Mouse (Mus musculus) c-Kit-positive CD71-positive TER-119-negative erythroid progenitor cells, embryonic 14.5 days (primary cell): ENCODE results near the gene Ecel1.

ENCODE experiments used
- DNase-seq: peaks from one replicate; pipeline ENCODE4 v3.0.0-alpha.2; 2013; ENCODE audit warnings: low read depth

The Ecel1 gene

DNA sequence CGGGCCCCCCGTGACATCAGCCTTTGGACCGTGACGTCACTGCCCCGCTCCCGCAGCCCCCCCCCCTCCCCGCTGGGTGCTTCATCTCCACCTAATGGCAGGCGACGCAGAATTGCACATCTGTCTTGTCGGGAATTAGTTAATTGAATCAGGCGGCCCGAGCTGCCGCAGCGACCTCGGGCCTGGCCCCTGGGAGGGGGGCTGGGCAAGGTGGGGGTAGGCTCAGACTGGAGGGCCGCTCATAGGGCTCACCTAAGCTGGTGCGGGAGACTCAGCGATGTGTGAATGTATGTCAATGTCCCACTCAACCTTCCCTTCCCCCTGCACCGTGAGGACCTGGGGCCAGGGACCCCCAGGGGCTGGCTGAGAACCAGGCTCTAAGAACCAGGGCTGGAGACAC lies 14.1 kb upstream of the Ecel1 start:
- no peak for DNase-seq

DNA sequence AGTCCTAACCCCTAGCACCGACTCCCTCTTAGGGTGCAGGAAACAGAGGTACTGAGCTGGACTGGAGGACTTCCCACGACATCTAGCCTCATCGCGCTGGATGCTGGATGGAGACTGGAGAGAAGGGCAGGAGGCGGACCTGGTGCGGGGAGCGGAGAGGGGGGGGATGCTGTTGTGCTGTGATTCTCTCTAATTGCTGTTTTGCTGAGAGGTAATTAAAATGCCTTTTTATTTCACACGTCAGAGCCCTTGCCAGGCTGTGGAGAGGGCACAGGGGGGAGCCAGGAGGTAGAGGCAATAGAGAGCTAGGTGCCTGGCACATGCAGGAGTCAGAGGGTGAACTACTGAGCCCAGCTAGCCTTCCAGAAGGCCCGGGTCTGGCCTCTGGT lies 8.5 kb upstream of the Ecel1 start:
- DNase-seq = no peak

DNA sequence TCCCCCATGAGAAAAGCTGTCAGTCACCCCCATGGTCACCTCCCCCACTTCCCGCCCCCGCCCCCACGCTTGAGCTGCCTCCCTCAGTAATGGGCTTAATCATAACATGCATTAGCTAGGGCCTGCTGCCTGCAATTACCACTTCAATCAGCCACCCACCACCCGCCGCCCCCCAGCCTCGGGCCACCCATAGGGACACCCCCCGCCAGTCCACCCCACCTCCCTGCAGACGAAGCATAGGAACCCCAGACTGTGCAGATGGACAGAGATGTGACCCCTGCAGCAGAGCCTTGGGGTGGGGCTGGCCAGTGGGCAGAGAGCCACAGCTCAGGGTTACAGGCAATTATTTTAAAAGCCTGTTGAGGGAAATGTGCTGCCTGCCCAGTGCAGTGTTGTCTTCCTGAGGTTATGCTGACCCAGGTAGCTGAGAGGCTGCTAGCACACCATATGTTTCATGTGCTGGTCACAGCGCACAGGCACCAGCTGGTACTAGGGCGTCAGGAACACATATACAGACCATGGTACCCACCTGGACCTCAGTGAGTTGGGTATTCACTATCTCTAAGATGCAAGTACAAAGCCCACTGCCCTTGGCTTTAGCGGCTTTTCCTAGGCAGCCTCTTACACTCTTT lies 8.0 kb upstream of the Ecel1 start:
- DNase-seq = no peak

DNA sequence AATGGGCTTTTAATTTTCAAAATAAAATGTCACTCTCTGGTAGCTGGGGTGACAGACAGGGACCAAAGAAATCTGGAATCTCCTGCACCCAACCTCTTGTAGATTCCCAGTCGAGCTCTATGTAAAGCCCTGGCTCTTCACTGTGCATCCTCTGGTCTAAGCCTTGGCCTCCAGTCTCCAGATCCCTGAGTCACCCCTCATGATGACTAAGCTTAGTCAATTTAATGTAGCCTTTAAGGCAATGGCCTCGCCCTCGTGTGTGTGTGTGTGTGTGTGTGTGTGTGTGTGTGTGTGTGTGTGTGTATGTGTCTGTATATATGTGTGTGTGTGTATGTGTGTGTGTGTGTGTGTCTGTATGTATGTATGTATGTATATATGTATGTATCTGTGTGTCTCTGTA lies 3.1 kb upstream of the Ecel1 start:
- DNase-seq = no peak

DNA sequence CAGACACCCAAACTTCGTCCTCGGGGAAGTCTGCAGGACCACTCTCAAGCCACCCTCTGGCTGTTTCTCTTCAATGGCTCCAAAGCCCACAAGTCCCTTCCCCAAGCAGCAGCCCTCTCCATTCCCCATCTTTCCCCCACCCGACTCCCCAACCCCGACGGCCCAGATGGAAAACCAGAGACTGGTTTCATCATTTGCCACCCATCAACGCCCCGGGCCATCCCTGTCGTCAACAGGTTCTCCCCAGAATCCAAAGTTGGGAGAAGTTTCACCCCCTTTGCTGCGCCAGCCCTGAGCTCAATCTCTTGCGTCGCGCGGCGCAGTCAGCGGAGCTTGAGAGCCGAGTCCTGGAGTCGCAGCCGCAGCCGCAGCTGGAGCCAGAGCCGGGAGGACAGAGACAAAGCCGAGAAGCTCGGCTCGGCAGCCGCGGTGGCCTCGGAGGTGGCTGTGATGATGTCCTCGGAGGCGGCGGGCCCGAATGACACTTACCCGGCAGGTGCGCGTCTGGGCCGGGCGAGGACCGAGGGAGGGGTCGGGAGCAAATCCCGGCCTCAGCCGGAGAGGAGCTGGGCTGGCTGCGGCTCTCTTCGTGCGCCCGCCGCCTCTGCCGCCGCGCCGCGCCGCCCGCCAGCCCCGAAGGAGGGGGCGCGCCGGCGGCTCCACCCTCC lies 656 bp downstream of the Ecel1 start:
- DNase-seq = no peak

DNA sequence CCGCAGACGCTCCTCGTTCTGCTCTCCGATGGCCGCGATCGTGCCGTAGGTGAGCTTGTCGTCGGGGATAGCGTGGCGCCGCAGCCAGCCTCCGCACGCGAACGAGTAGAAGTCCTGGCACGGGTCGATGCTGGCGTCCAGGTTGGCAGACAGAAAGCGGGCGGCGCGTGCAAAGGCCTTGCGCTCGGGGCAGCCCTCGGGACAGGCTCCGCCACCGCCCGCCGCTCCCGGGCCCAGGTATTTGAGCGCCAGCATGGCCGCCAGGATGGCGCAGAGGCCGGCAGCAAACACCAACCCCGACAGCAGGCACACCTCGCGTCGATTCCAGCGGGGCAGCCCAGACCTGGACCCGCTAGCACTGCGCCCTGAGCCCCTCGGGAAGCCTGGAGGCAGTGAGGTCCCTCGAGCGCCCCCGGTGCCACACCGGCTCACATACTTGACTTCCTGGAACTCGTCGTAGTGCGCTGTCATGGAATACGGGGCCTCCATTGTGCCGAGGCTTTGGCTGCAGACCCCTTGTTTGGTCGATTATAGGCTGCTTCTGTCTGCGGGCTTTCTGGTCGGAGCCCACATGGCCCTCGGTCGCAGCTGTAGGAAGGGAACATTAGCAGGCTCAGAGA lies 1.7 kb downstream of the Ecel1 start:
- no peak for DNase-seq

DNA sequence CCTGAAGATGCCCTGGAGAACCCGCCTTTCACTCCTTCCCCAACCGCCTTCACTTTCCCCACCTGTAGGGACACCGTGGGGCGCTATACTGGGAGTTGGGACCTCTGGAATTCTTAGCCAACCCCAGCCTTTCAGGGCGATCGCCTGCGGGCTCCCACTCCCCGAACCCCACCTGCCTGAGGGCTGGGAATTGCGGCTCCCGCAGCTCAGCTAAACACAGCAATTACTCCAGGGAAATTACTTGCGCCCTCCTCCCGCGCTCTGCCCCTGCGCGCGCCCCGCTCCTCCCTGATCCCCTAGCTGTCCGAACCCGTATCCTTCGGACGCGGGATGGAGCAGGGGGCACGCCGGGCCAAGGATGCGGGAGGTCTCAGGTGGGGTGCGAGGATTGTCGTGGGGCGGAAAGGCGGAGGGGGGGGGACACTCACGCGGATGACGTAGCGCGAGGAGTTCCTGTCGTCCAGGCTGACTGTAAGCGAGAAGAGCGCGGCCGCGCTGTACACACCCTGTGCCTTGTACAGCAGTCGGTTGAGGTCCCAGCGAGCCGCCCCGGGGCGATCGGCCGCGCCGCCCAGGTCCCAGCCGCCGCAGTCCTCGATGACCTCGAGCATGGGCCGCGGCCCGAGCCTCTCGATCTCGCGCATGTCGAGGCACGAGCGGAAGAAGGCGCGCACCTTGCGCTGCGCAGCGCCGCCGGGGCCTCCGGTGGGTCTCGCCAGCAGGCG lies 2.4 kb downstream of the Ecel1 start:
- DNase-seq = no peak

DNA sequence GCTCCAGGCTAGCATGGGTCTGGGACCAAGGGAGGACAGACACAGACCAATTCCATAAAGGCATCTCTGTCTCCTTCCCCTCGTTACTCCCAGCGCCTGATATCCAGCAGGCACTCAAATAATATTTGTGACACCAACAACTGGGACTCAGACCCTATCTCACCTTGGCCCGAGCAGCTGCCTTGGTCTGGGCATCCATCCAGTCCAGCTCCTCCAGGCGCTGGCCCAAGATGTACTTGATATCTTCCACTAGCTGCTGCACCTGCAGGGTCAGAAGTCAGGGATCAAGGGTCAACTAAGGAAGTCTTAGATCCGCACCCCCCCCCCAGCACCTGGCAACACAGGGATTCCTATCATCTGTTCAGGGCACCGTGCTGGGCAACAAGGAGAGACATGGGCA lies 5.0 kb downstream of the Ecel1 start:
- DNase-seq = no peak

DNA sequence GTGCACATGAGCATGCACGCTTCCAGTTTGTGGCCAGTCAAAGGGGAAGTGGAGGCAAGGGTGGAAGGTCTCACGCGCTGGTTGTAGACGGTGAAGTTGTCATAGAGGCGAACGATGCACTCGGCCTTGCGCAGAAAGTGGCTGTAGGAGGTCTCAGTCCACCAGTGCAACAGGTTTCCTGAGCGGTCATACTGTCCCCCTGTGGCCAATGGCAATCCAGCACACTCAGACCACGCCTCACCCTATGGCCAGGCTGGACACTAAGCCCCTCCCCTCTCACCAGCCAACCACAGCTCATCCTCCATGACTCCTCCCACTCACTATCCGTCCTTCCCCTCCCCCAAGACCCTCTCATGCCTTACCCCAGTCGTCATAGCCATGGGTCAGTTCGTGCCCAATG lies 6.9 kb downstream of the Ecel1 start:
- no peak for DNase-seq

DNA sequence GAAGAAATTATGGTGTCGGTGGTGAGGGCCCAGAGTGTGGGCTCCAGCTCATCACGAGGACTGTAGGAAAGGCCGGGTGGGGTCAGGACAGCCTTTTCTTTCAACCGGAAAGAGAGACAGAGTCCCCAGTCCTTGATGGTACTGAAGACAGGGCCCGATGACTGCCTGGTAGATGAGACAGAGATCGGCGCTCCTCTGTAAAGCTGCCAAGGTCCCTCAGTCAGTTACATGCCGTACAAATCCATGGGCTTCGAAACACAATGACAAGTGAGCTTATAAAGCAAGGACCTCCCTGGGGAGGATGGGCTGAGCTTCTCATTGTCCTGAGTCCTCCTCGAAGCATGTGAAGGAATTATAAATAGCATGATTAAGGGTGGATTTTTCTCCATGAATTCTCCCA lies 13.2 kb downstream of the Ecel1 start:
- DNase-seq = no peak

DNA sequence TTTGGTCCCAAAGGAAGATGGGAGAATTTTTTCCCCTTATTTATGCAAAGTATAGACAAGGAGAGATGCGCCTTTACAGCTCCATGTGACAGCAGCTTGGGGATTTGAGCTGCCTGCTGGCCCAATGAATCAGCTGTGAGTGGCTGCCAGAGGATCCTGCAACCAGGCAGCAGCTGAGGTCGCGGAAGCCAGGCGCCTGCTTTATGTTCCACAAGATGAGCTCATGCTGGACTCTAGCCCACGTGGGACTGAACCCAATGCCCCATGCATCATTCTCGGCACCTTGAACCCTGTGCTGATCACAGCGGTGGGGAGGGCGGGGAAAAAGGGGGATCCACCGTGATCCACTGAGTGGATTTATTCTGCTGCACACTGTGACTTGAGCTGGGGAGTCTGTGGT lies 13.9 kb downstream of the Ecel1 start:
- no peak for DNase-seq

DNA sequence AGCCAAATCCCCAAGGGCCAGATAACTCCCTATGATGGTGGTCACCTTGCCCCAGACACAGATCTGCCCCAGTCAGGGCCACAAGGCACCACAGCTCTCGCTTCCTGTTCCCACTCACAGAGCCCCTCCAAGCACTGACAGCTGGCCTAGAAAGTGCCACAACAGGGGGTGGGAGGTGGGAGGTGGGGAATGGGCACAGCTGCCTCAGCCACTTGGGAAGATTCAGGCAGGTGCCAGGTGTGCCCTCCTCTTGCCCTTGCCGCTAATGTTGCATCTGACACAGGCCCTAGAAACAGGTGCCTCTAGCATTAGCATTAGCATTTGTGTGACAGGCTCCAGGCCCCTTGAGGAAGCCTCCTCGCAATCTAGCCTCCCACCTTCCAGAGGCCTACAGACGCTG lies 14.8 kb downstream of the Ecel1 start:
- no peak for DNase-seq

DNA sequence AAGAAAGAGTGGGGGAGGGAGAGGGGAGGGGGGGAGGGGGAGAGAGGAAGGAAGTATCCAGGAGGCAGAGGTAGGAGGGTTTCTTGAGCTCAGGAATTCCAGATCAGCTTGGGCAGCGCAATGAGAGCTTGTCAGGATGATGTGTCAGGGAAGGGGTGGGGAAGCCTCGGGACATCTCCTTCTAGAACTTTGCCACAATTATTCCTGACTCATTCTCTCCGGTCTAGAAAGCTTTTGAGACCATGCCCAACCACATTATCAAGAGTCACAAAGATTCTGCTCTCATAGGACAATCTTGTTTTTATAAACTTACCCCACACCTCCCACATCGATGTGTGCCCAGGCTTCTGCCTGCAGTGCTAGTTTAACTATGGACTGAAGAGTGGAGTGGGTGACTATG lies 24.5 kb downstream of the Ecel1 start:
- DNase-seq = no peak

DNA sequence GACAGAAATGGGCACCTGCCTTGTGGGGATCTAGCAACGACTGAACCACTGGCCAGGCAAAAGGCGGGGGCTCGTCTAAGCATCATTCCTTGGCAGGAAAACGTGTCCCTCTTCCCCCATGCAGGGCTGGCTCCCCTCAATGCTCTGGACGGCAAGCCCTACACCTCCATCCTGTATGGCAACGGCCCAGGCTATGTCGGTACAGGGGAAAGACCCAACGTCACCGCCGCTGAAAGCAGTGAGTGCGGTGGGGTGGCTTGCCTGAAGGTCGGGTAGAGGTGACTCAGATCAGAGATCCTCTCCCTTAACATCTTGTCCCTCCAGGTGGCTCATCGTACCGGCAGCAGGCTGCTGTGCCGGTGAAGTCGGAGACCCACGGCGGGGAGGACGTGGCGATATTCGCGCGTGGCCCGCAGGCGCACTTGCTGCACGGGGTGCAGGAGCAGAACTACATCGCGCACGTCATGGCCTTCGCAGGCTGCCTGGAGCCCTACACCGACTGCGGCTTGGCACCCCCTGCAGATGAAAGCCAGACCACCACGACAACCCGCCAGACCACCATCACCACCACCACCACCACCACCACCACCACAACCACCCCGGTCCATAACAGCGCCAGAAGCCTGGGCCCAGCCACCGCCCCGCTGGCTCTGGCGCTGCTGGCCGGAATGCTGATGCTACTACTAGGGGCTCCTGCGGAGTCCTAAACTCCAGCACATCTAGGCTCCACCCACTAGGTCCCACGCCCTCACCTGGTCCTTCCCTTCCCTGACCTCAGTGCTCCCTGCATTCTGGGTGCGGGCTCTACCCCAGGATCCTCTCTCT lies 28.9 kb downstream of the Ecel1 start:
- no peak for DNase-seq

DNA sequence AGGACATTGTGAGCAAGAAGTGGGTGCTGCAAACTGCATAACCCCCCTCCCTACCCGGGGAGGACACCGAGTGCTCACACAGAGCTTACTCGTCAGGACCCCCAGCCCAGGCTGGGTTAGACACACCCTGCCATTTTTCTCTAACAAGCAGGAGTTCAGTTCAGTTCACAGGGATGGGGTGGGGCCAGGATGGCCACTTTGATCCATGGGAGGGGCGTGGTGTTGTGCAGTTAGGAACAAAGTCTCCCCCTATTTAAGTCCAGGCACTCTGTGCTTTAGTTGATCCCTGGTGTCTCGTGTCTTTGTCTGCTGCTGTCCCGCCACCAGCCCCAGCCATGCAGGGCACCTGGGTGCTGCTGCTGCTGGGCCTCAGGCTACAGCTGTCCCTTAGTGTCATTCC lies 31.6 kb downstream of the Ecel1 start, which contains the start of gene Akp3:
Gene Akp3 (plus strand): TSS at position 301 of the 400 bp plus-strand sequence.
- no peak for DNase-seq

DNA sequence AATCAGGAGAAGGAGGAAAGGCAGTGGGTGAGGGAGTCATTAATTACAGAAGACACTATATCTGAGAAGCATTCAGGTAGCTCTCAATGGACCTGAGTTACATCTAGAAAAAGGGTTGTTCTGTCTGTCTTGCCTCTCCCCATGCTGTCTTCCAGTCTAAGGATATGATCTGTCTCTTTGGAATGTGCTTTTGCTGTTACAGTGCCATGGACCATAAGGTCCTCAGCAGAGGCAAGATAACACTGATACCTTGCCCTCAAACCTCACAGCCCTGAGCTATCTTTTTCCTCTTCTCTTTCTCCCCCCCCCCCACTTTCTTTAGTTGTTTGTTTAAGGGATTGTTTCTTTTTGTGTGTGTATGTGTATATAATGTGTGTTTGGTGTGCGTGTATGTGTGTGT lies 41.5 kb downstream of the Ecel1 start:
- no peak for DNase-seq

DNA sequence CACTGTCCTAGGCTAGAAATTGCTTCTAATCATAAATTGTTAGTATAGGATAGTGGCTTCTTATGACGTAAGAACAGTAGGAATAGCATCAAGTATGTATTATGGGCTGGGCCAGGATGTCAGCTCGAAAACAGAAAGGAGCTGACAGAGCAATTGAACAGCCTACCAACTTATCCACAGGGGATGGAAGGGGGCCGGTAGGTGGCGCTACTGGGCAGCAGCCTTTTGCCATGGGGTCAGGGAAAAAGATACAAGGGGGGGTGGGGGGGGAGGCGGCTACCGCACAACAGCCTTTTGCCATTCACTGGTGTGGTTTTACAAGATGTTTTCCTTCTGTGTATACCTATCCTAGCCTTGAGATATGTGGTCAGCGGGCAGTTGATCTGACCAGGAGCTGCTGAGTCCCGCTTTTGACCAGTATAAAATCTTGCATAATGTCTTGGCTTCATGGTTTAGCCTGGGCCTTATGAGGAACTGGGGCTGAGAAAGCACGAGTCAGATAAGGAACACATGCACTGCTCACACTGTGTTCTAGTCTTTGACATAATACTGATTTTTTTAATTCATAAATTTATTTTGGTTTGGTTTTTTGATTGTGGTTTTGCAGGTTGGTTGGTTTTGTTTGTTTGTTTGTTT lies 44.5 kb downstream of the Ecel1 start:
- no peak for DNase-seq

DNA sequence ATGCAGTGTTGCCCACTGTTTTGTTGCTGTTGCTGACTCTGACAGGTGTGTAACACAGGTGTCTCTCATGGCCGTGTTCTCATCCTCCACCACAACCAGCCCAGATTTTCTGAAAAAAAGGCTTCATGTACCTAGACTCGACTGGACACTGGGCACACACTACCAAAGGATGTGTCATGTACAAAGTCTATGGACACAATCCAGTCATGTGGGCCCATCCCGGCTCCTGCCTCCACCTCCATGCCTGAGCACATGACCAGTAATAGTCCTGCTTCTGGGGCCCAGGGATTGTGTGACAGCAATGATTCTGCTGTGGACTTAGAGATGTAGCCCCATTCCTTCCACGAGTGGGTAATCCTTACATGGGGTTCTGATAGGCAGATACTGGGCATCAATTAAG lies 47.8 kb downstream of the Ecel1 start:
- no peak for DNase-seq

DNA sequence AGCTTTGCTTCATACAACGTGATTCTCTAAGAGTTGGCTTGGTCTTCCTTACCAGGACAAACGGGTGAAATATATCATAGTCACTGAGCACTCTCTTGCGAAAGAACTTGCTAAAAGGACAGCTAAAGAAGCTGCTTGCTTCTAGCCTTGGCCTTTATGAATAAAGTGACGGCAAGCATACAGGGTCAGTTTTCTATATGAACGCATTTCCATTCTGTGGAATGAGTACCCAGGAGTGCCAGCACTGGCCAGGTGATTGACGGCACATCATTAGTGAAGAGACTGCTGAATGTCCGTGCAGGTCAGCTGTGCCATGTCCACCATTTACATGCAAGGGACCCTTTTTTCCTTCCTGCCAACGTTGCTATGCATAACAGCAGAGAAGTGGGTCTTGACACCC lies 49.8 kb downstream of the Ecel1 start:
- DNase-seq = no peak

DNA sequence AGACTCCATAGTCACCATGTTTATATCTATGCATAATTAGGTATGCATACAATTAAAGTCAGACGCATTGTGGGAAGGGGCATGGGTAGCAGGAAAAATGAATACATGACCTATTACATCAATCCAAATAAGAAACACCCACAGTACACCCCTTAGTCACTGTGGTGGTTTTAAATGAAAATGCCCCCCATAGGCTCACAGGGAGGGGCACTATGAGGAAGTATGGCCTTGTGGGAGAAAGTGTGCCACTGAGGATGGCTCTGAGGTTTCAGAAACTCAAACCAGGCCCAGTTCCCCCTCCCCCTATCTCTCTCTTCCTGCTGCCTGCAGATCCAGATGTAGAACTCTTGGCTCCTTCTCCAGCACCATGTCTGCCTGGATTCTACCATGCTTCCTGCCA lies 52.4 kb downstream of the Ecel1 start:
- DNase-seq = no peak

DNA sequence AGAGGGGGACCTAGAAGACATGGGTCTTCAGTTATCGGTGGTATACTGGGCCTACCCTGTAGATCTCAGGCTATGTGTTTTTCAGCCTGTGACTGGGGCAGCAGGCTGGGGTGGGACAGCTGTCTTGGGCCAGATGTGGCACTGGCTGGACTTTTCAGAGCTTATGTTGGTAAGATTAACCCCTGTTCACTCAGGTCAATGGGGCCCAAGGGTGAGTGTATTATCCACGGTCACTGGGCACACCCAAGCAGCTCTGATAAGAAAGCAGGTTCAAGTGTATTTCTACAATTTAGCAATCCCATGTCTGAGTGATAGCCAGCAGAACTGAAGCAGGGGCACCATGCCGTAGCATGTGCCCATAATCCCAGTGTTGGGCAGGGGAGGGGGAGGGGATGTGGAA lies 54.2 kb downstream of the Ecel1 start:
- no peak for DNase-seq

DNA sequence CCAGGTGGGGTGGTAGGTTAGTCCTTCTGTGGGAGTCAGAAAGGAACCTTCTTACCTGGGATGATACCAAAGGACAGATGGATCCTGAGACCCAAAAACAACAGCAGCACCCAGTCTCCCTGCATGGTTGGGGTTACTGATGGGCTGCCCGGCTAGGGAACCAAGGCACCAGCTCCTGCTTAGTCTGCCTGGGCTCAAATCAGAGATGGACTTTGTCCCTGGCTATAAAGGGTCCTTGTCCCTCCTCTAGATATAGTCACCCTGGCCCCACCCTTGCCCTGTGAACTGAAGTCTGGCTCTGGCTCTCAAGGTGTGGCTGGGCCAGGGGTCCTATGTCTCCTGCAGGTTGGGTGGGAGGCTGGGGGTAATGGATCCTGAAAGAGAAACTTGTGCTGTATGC lies 54.9 kb downstream of the Ecel1 start, which contains the start of gene Alpi:
Gene Alpi (minus strand): TSS at position 196 of the 400 bp plus-strand sequence.
- DNase-seq = no peak
